Mouse (Mus musculus): ENCODE data around the gene Mras.

The Mras gene

DNA sequence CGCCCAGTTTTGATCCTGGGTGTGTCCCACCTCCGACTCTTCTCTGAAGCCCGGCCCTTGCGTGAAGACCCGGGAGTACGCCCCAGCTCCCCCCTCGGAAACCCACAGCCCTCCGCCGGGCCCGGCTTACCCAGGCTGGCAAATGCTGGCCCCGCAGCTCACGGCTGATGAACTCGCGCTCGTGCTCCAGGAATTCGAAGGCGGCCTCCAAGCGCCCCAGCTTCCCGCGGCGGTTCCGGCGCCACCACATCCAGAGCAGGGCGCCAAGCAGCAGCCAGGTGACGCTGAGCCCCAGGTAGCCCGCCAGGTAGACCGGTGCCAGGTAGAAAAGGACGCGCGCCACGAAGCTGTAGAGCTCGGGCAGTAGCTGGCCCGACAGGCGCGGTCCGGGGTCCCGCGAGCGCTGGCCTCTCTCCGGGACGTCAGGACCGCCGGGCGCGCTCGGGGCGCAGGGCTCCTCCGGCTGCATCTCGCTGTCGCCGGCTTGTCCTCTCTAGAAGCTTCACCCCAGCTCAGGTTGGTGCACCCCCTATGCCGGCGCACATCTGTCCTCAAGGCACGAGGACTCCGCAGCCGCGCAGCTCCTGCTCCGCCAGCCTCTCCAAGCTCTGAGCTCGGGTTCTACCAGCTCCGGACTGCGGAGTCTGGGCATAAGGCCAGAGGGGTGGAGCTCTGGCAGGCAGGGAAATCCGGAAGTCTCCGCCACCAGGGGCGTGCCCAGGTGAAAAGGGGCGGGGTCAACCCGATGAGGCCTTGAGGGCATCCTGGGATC lies 79.1 kb downstream of the Mras start, which contains the start of gene Esyt3:
Gene Esyt3 (minus strand): TSS at position 637 of the 772 bp plus-strand sequence.
- DNase-seq (ENCODE audit: low spot score) = peak; percentile 68

- DNase-seq (ENCODE audit: low spot score) = no peak
Measured at GRCm38 (mm10) chr9:99357561-99357920, 79.6 kb downstream of the Mras start.

GRCm38 (mm10) chr9:99355971-99356370 lies 81.2 kb downstream of the Mras start:
- DNase-seq (ENCODE audit: low spot score) = no peak

DNA sequence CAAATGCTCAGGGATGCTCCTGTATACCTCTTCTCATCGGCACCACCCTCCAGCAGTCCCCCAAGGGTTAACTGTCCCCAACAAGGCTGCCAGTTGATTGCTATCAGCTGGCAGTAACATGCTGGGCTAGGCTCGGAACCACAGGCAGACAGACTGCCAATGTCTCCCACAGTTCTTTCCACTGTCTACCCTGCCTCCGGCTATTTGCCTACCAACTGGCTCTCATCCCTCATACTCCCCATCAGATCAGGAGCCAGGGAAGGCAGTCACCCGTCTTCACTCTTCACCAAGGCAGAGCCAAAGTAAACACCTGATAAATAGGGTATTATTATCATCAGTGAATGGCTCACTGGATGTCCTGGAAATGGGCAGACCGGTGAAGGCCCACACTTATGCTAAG lies 82.4 kb downstream of the Mras start:
- DNase-seq (ENCODE audit: low spot score) = no peak

DNA sequence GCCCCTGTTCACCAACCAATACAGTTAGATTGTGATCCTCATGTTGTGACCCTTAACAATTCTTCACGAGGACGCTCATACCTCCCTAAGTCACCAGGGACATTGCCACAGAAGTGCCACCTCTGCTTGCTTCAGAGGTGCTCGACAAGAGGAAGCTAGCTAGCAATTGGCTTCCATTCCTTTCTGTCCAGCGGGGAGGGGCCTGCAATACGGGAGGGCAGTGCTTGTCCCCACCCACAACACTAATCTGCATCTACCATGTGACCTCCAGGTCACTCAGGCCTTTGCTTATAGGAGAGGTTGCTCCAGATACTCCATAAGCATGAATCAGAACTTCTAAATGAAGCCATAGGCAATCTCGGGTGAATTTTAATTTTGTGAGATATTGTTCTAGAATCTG lies 83.8 kb downstream of the Mras start:
- no peak for DNase-seq (ENCODE audit: low spot score)

DNA sequence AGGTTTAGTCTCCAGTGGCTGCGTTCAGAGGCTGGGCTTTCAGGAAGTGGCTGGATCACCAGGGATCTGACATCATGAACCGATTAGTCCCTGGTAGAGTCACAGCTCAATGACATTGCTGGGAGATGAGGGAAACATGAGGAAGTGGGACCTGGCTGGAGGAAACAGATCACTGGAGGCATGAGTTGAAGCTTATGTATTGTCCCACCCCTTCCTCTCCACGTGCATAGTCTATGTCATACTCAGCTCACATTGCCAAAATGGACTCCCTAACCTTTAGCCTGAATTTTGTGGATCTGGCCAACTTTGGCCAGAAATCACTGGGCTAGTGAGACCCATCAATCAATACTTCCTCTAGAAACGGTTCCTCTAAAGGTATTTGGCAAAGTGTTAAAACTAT lies 84.2 kb downstream of the Mras start:
- no peak for DNase-seq (ENCODE audit: low spot score)

GRCm38 (mm10) chr9:99345351-99345792 lies 91.8 kb downstream of the Mras start:
- DNase-seq (ENCODE audit: low spot score) = no peak

DNA sequence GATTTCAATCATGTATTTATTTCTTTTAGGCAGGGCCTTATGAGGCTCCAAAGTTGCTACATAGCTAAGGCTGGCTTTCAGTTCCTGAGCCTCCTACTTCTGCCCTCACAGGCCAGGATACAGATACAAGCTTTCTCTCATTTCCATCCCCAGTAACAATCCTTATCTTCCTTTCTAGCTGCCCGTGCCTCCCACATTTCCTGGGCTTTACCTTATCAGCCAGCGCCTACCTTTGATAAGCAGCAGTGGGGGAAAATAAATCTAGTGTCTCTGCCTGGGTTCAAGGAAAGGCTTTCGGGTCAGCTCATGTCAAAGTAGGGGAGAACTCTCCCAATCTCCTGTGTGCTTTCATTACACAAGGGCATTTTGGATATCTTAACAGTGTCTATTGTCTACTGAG lies 95.6 kb downstream of the Mras start:
- DNase-seq (ENCODE audit: low spot score) = no peak

DNA sequence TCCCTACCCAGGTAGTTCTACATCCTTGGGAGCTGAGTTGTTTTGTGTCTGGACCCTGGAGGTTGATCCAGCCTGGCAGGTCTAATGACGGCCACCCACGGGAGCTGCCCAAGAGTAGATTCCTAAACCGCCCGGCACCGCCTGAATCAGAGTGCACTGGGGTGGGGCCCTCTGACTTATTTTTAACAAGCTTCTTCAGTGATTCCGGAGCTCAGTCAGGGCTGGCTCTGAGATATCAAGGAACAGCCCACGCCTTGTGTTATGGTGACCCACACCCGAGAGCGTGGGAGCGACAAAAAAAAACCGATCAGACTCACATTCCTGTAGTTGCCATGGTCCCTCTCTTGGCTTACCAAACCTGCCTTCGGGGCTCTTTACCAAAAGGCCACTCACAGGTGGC lies 97.1 kb downstream of the Mras start:
- no peak for DNase-seq (ENCODE audit: low spot score)

- DNase-seq (ENCODE audit: low spot score) = no peak
Measured at GRCm38 (mm10) chr9:99339182-99339581, 98.0 kb downstream of the Mras start.

- DNase-seq (ENCODE audit: low spot score) = no peak
Measured at GRCm38 (mm10) chr9:99338293-99338692, 98.9 kb downstream of the Mras start.

DNA sequence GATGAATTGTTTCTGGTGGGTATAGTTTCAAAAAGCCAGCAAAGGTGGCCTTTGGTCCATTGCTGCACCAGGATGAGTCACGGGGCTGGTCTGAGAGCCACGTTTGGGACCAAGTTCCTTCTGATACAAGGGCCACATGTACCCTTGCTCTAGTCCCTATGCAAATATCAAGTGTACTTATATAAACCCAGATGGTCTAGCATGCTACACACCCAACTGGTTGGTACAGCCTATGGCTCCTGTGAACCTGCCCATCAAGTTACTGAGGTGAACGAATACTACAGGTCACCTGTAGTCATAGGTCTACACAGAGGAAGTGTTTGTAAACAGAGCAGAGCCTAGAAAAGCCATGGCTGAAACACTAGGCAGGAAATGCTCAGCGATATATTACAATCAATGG lies 100.6 kb downstream of the Mras start:
- DNase-seq (ENCODE audit: low spot score) = no peak

Measured in urinary bladder, postnatal 25 days (tissue).